25 mouse cellular contexts compared by ENCODE assay signal in the genomic region with DNA sequence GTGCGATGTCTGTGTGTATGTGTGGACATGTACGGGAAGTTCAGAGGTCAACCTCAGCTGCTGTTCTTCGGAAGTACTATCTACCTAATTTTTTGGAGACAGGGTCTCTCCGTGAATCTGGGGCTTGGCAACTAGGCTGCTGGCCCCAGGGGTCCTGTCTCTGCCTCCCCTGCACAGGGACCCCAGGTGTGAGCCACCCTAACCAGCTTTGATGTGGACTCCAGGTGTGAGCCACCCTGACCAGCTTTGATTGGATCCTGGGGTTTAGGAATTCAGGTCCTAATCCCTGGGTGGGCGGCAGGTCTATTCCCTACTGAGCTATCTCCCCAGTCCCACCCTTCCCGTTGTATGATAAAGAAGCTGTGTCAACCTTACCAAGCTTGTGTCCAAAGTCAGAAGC. TPM values are rescaled to one million over a fixed set of nuclear protein-coding genes. Genes with fewer than 3 reads are reported as not detected.
DNase-seq lines count a peak whose midpoint lies in the region; ATAC-seq lines count a peak whose summit lies in the region.
"Had no signal": no experiment of that assay in that cellular context is flagged by ENCODE, and none has a peak within 500 bp of the region (broad histone marks: within the 10 kb centered on the region; RNA-seq: fewer than 3 reads in every experiment).

No protein-coding gene starts in this region.

- H3K27ac ChIP-seq in heart, embryonic 10.5 days = peak overlapping the region; percentile 77; the same call in 1 of the 2 replicates
- peak overlapping the region; percentile 21 to 73; a peak in 1 of 4 replicates for H3K27ac ChIP-seq in heart, embryonic 14.5 days (replicated peaks in 1 of 2; ENCODE audit: control insufficient read depth in 1 of 2, insufficient read depth in 1 of 2, low read depth in 2 of 2, low read length in 2 of 2)
- H3K27ac ChIP-seq in embryonic facial prominence, embryonic 15.5 days (replicated peaks) = peak overlapping the region; percentile 18; the same call in 1 of the 2 replicates
- H3K27ac ChIP-seq: forebrain, embryonic 12.5 days; forebrain, embryonic 15.5 days; hindbrain, embryonic 14.5 days; hindbrain, postnatal 0 days had no signal

- peaks cover 21% of the 10 kb centered on the region for H3K36me3 ChIP-seq in heart, embryonic 10.5 days
- H3K36me3 ChIP-seq in heart, embryonic 14.5 days (ENCODE audit: control insufficient read depth, insufficient read depth, low read length) = peaks cover 4% of the 10 kb centered on the region; the same call in 1 of the 2 replicates
- H3K36me3 ChIP-seq in embryonic facial prominence, embryonic 15.5 days = no peaks in the 10 kb centered on the region
- H3K36me3 ChIP-seq: forebrain, embryonic 12.5 days; forebrain, embryonic 15.5 days had no signal

- no peak for DNase-seq in heart, embryonic 10.5 days (ENCODE audit: low spot score)
- DNase-seq in heart, adult 9 months (ENCODE audit: low spot score in 2 of 2) = no peak
- no peak for DNase-seq in heart, postnatal 25 days (ENCODE audit: low spot score)
- no peak for DNase-seq in lung, postnatal 36 days
- DNase-seq: adrenal gland, adult 2 months; adrenal gland, postnatal 14 days; cerebellum, adult 11 months; cerebellum, adult 2 months; cerebellum, adult 9-11 months; cerebellum, postnatal 25 days; gastrocnemius, postnatal 10 days; gastrocnemius, postnatal 36 days; heart, postnatal 4 days; kidney, adult 18-20 months; kidney, adult 9 months had no signal

- H3K9me3 ChIP-seq in heart, embryonic 10.5 days = no peaks in the 10 kb centered on the region
- no peaks in the 10 kb centered on the region for H3K9me3 ChIP-seq in heart, embryonic 14.5 days (ENCODE audit: control insufficient read depth, low read length)
- H3K9me3 ChIP-seq in embryonic facial prominence, embryonic 15.5 days (replicated peaks) = no peaks in the 10 kb centered on the region
- H3K9me3 ChIP-seq: forebrain, embryonic 12.5 days; forebrain, embryonic 15.5 days had no signal

- 50% methylated on average over 6 of the region's 6 CpGs for WGBS in heart, embryonic 10.5 days
- 52% methylated on average over 6 of the region's 6 CpGs for WGBS in heart, embryonic 14.5 days
- 66% methylated on average over 6 of the region's 6 CpGs for WGBS in embryonic facial prominence, embryonic 15.5 days

- H3K9ac ChIP-seq in heart, embryonic 14.5 days (ENCODE audit: low read length) = no peak overlapping the region
- no peak overlapping the region for H3K9ac ChIP-seq in embryonic facial prominence, embryonic 15.5 days
- H3K9ac ChIP-seq: forebrain, embryonic 12.5 days; forebrain, embryonic 15.5 days; hindbrain, embryonic 14.5 days had no signal

- H3K4me1 ChIP-seq in heart, embryonic 10.5 days = peaks cover 97% of the 10 kb centered on the region
- H3K4me1 ChIP-seq in heart, embryonic 14.5 days (ENCODE audit: control insufficient read depth in 2 of 2, insufficient read depth in 2 of 2, low read length in 2 of 2) = peaks cover 83 to 96% of the 10 kb centered on the region in 2 experiments
- peaks cover 94% of the 10 kb centered on the region for H3K4me1 ChIP-seq in embryonic facial prominence, embryonic 15.5 days

- H3K4me3 ChIP-seq in heart, embryonic 10.5 days = no peak overlapping the region
- no peak overlapping the region for H3K4me3 ChIP-seq in heart, embryonic 14.5 days (ENCODE audit: control insufficient read depth in 1 of 2, insufficient read depth in 1 of 2, low read depth in 1 of 2, low read length in 2 of 2)
- no peak overlapping the region for H3K4me3 ChIP-seq in embryonic facial prominence, embryonic 15.5 days (replicated peaks)
- H3K4me3 ChIP-seq: erythroblast, embryonic 14.5 days; forebrain, embryonic 12.5 days; forebrain, embryonic 15.5 days had no signal

- no peaks in the 10 kb centered on the region for H3K27me3 ChIP-seq in heart, embryonic 10.5 days (ENCODE audit: insufficient read depth, poor library complexity, severe bottlenecking)
- no peaks in the 10 kb centered on the region for H3K27me3 ChIP-seq in heart, embryonic 14.5 days (ENCODE audit: control insufficient read depth, insufficient read depth, low read length)
- no peaks in the 10 kb centered on the region for H3K27me3 ChIP-seq in embryonic facial prominence, embryonic 15.5 days
- H3K27me3 ChIP-seq: forebrain, embryonic 15.5 days had no signal

- ATAC-seq in heart, embryonic 14.5 days (ENCODE audit: insufficient number of reproducible peaks, insufficient read depth, low FRiP score, low read depth) = no peak
- ATAC-seq in embryonic facial prominence, embryonic 15.5 days (ENCODE audit: insufficient number of reproducible peaks, low FRiP score, low TSS enrichment, low read depth) = no peak
- ATAC-seq: CD4-positive, CD25-positive, alpha-beta regulatory T cell, adult 4 months; forebrain, embryonic 15.5 days; hindbrain, postnatal 0 days; inflammation-experienced regulatory T-cells, adult 6 months; intestine, embryonic 16.5 days had no signal

- intact Hi-C loops in heart, postnatal 25 days (cut with DNase I) = no loop called here

- no peak overlapping the region for H3K4me2 ChIP-seq in heart, embryonic 14.5 days (ENCODE audit: low read length)
- H3K4me2 ChIP-seq in embryonic facial prominence, embryonic 15.5 days (replicated peaks) = no peak overlapping the region
- H3K4me2 ChIP-seq: forebrain, embryonic 12.5 days; forebrain, embryonic 15.5 days; hindbrain, embryonic 14.5 days had no signal

RNA-seq across cellular contexts. Expression of gene Smad6, which starts 60.0 kb away (rescaled TPM):
- 29.4 and 47.2 TPM in 2 replicates for polyA plus RNA-seq in heart, embryonic 10.5 days (2016; fragmentation: Nextera tagmentation; extraction: Ambion mirVana)
- polyA plus RNA-seq in heart, embryonic 14.5 days (2014; fragmentation: Nextera tagmentation; extraction: Ambion mirVana) = 18.7 and 30.8 TPM in 2 replicates
- total RNA-seq in heart, postnatal 25 days (2021) = 10 to 100 TPM in 1 of 2 experiments, 1 to 10 TPM in 1; 9.8 to 13.6 TPM
- polyA plus RNA-seq in embryonic facial prominence, embryonic 15.5 days (2015; fragmentation: Nextera tagmentation; extraction: Ambion mirVana) = 12.8 and 15.5 TPM in 2 replicates
- polyA plus RNA-seq: inflammation-experienced regulatory T-cells, adult 6 months had no signal

Comparison
In these comparisons a context has a peak if more than half of its experiments do, and no peak if none do; other contexts are left out.
1. H3K27ac ChIP-seq: peak in every context shown above with its lines; median percentile 77 in heart, embryonic 10.5 days; 47 in heart, embryonic 14.5 days; 18 in embryonic facial prominence, embryonic 15.5 days.